Mouse (Mus musculus): ENCODE measurements around the gene Thtpa. TPM values are rescaled to one million over a fixed set of nuclear protein-coding genes. Genes with fewer than 3 reads are reported as not detected.

The Thtpa gene
- polyA plus RNA-seq, 1 experiment from 2014 or later, result 19.8 TPM

- Histone ChIP-seq H3K27ac (ENCODE audit: low read length) (no peak overlapping the region), H3K4me1 (ENCODE audit: control insufficient read depth, insufficient read depth, low read length) (peaks cover 7% of the 10 kb centered on the region; the same call in 1 of the 2 replicates), H3K9ac (replicated peaks; ENCODE audit: low read depth, low read length) (no peak overlapping the region), H3K4me3 (ENCODE audit: low read depth, low read length) (no peak overlapping the region), H3K27me3 (ENCODE audit: control insufficient read depth, insufficient read depth, low read length) (no peaks in the 10 kb centered on the region), H3K36me3 (ENCODE audit: control insufficient read depth, insufficient read depth, low read length) (no peaks in the 10 kb centered on the region), H3K4me2 (replicated peaks; ENCODE audit: low read depth, low read length) (no peak overlapping the region), H3K9me3 (ENCODE audit: control insufficient read depth, low read depth, low read length) (no peaks in the 10 kb centered on the region)
- no peak for ATAC-seq (ENCODE audit: insufficient number of reproducible peaks, insufficient read depth, low FRiP score, low read depth)
- WGBS, result 59% methylated on average over 6 of the region's 6 CpGs
Observed at GRCm38 (mm10) chr14:55083481-55083880, 11.1 kb upstream of the Thtpa start.

- no peak for ATAC-seq (ENCODE audit: insufficient number of reproducible peaks, insufficient read depth, low FRiP score, low read depth)
- Histone ChIP-seq H3K4me1 (ENCODE audit: control insufficient read depth, insufficient read depth, low read length) (no peaks in the 10 kb centered on the region), H3K4me3 (ENCODE audit: low read depth, low read length) (no peak overlapping the region), H3K9me3 (ENCODE audit: control insufficient read depth, low read depth, low read length) (no peaks in the 10 kb centered on the region), H3K27ac (ENCODE audit: low read length) (no peak overlapping the region), H3K4me2 (replicated peaks; ENCODE audit: low read depth, low read length) (no peak overlapping the region), H3K9ac (replicated peaks; ENCODE audit: low read depth, low read length) (no peak overlapping the region), H3K27me3 (ENCODE audit: control insufficient read depth, insufficient read depth, low read length) (no peaks in the 10 kb centered on the region), H3K36me3 (ENCODE audit: control insufficient read depth, insufficient read depth, low read length) (no peaks in the 10 kb centered on the region)
- WGBS, result 57% methylated on average over 9 of the region's 9 CpGs
Observed at GRCm38 (mm10) chr14:55085324-55086008, 9.1 kb upstream of the Thtpa start.

DNA sequence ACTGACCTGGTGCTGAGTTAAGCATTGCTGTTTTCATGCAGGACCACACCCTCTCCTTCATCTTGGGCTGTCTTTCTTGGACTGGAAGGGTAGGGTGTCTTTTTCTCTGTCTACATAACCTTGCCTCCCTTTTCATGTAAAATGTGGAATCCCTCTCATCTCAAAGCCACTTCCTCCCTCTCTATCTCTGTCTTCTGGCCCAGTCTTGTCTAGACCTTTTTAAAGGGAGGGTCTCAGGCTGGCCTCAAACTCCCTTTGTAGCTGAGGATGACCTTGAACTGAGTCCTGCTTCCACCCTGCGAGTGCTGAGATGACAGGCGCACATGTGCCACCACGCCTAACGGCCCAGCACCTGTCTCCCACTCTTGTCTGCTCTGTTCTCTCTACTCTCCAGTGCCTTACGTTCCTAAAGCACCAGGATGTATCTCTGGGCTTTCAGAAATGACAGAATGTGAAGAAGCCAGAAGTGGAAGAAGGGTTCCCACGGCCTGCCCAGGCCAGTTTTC lies 8.5 kb upstream of the Thtpa start:
- no peaks in the 10 kb centered on the region for H3K36me3 ChIP-seq (ENCODE audit: control insufficient read depth, insufficient read depth, low read length)
- no peaks in the 10 kb centered on the region for H3K9me3 ChIP-seq (ENCODE audit: control insufficient read depth, low read depth, low read length)
- H3K9ac ChIP-seq (replicated peaks; ENCODE audit: low read depth, low read length), result no peak overlapping the region
- H3K27ac ChIP-seq (ENCODE audit: low read length), result no peak overlapping the region
- H3K4me2 ChIP-seq (replicated peaks; ENCODE audit: low read depth, low read length), result no peak overlapping the region
- ATAC-seq (ENCODE audit: insufficient number of reproducible peaks, insufficient read depth, low FRiP score, low read depth), result no peak
- no peaks in the 10 kb centered on the region for H3K4me1 ChIP-seq (ENCODE audit: control insufficient read depth, insufficient read depth, low read length)
- WGBS, result 85% methylated on average over 6 of the region's 6 CpGs
- no peaks in the 10 kb centered on the region for H3K27me3 ChIP-seq (ENCODE audit: control insufficient read depth, insufficient read depth, low read length)
- no peak overlapping the region for H3K4me3 ChIP-seq (ENCODE audit: low read depth, low read length)

DNA sequence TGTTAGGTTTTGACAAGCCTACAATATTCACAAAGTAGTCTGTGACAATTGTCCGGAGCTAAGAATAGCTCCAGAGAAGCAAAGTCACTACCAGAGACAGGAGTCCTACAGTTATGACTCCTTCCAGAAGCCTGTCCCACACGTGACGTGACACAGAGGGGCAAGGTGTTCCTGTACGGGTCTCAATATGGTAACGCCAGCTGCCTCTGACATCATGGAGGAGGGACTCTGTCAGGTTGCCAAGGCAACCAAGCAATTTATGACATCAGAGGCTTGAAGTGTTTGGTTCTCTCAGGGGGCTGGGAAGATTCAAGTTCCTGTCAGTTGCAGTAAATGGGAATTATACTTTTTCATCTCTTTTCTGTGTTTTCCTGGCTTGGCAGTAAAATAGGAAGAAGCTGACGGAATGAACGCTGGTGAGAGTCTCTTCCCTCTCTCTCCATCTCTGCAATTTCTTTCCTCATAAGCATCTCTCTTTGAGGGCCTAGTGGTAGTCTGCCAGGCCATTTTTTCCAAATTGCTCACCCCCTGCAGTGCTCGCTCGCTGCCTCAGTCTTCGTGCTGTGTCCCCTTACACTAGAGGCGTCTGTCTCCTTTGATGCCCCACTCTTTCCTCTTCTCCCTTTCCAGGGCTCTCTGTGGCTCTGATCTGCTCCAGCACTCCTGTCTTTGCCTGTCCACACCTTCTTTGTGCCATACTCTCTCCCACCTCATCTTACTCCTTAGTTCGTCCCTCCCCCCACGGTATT lies 5.2 kb upstream of the Thtpa start:
- Histone ChIP-seq H3K4me1 (ENCODE audit: control insufficient read depth, insufficient read depth, low read length) (0 out of 2 replicates have a peak, but pooled peaks cover 1% of the 10 kb centered on the region), H3K9me3 (ENCODE audit: control insufficient read depth, low read depth, low read length) (no peaks in the 10 kb centered on the region), H3K4me3 (ENCODE audit: low read depth, low read length) (no peak overlapping the region), H3K27me3 (ENCODE audit: control insufficient read depth, insufficient read depth, low read length) (no peaks in the 10 kb centered on the region), H3K4me2 (replicated peaks; ENCODE audit: low read depth, low read length) (no peak overlapping the region), H3K27ac (ENCODE audit: low read length) (no peak overlapping the region; the same call in 1 of the 2 replicates), H3K36me3 (ENCODE audit: control insufficient read depth, insufficient read depth, low read length) (no peaks in the 10 kb centered on the region), H3K9ac (replicated peaks; ENCODE audit: low read depth, low read length) (no peak overlapping the region)
- ATAC-seq (ENCODE audit: insufficient number of reproducible peaks, insufficient read depth, low FRiP score, low read depth), result no peak
- 48% methylated on average over 13 of the region's 13 CpGs for WGBS

GRCm38 (mm10) chr14:55091209-55091865 lies 3.2 kb upstream of the Thtpa start:
- Histone ChIP-seq H3K9ac (replicated peaks; ENCODE audit: low read depth, low read length) (peak overlapping the region; percentile 25; the same call in 1 of the 2 replicates), H3K36me3 (ENCODE audit: control insufficient read depth, insufficient read depth, low read length) (no peaks in the 10 kb centered on the region), H3K9me3 (ENCODE audit: control insufficient read depth, low read depth, low read length) (no peaks in the 10 kb centered on the region), H3K4me3 (ENCODE audit: low read depth, low read length) (peak overlapping the region; percentile 46), H3K27ac (ENCODE audit: low read length) (peak overlapping the region; percentile 1; the same call in 1 of the 2 replicates), H3K4me2 (replicated peaks; ENCODE audit: low read depth, low read length) (peak overlapping the region; percentile 76), H3K4me1 (ENCODE audit: control insufficient read depth, insufficient read depth, low read length) (peaks cover 13% of the 10 kb centered on the region), H3K27me3 (ENCODE audit: control insufficient read depth, insufficient read depth, low read length) (no peaks in the 10 kb centered on the region)
- no peak for ATAC-seq (ENCODE audit: insufficient number of reproducible peaks, insufficient read depth, low FRiP score, low read depth)
- 3% methylated on average over 34 of the region's 34 CpGs for WGBS

DNA sequence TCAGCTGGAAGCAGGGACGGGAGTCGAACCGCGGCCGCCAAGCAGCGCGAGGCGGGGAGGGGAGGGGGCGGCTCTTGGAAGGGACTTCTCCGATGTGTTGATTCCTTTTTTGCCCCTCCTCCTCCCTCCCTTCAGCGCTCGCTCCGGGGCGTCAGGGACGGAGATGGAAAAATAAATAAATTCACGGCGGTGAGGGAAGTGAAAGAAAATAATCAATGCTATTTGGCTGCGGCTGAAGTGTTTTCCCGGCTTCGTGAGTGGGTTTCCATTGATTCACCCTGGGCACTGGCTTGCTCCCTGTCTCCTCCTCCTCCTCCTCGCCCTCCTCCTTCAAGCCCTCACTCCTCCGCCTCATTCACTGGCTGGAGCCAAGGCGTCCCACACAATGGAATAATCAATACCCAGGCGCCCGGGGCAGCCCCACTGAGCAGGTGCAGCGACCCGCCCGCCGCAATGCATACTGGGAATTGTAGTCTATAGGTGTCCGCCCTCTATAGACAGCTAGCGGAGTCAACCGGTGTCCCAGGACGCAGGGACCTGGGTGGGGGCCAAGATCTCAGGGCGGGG lies 2.5 kb upstream of the Thtpa start, which contains the start of gene Zfhx2:
Gene Zfhx2 (minus strand): TSS at position 314 of the 567 bp plus-strand sequence.
- Histone ChIP-seq H3K27ac (ENCODE audit: low read length) (peak within 1 kb of the TSS; percentile 1; the same call in 1 of the 2 replicates), H3K36me3 (ENCODE audit: control insufficient read depth, insufficient read depth, low read length) (no peaks in the 10 kb centered on the region), H3K9ac (replicated peaks; ENCODE audit: low read depth, low read length) (peak within 1 kb of the TSS; percentile 25; the same call in 1 of the 2 replicates), H3K9me3 (ENCODE audit: control insufficient read depth, low read depth, low read length) (no peaks in the 10 kb centered on the region), H3K4me3 (ENCODE audit: low read depth, low read length) (peak within 1 kb of the TSS; percentile 46), H3K4me2 (replicated peaks; ENCODE audit: low read depth, low read length) (peak within 1 kb of the TSS; percentile 76), H3K4me1 (ENCODE audit: control insufficient read depth, insufficient read depth, low read length) (peaks cover 15% of the 10 kb centered on the region), H3K27me3 (ENCODE audit: control insufficient read depth, insufficient read depth, low read length) (no peaks in the 10 kb centered on the region)
- peak; percentile 89 for ATAC-seq (ENCODE audit: insufficient number of reproducible peaks, insufficient read depth, low FRiP score, low read depth)
- WGBS, result under 1% methylated on average over 34 of the region's 34 CpGs

DNA sequence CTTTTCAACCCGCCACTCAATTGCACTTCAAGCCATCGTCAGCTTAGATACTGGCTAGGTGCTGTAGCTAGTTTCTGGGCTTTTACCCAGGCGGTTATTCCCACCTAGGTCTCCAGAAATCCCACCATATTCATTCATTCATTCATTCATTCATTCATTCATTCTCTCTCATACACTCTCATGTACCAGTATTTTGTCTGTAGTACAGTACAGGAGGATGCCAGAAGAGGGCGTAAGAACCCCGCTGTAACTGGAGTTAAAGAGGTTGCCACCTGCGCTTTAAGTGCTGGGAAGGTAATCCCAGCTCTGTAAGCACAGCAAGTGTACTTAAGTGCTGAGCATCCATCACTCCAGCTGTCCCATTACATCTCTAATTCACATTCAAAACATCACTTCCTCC lies 657 bp upstream of the Thtpa start:
- H3K9me3 ChIP-seq (ENCODE audit: control insufficient read depth, low read depth, low read length), result no peaks in the 10 kb centered on the region
- peak overlapping the region; percentile 68; the same call in 1 of the 2 replicates for H3K4me2 ChIP-seq (replicated peaks; ENCODE audit: low read depth, low read length)
- H3K27ac ChIP-seq (ENCODE audit: low read length), result no peak overlapping the region
- WGBS, result 44% methylated on average over 6 of the region's 6 CpGs
- peaks cover 17% of the 10 kb centered on the region for H3K4me1 ChIP-seq (ENCODE audit: control insufficient read depth, insufficient read depth, low read length)
- H3K27me3 ChIP-seq (ENCODE audit: control insufficient read depth, insufficient read depth, low read length), result no peaks in the 10 kb centered on the region
- ATAC-seq (ENCODE audit: insufficient number of reproducible peaks, insufficient read depth, low FRiP score, low read depth), result no peak
- no peak overlapping the region for H3K4me3 ChIP-seq (ENCODE audit: low read depth, low read length)
- H3K36me3 ChIP-seq (ENCODE audit: control insufficient read depth, insufficient read depth, low read length), result peaks cover 5% of the 10 kb centered on the region
- no peak overlapping the region for H3K9ac ChIP-seq (replicated peaks; ENCODE audit: low read depth, low read length)

GRCm38 (mm10) chr14:55095263-55095662 lies 679 bp downstream of the Thtpa start:
- H3K9me3 ChIP-seq (ENCODE audit: control insufficient read depth, low read depth, low read length), result no peaks in the 10 kb centered on the region
- H3K9ac ChIP-seq (replicated peaks; ENCODE audit: low read depth, low read length), result peak overlapping the region; percentile 57
- peak overlapping the region; percentile 68 for H3K4me2 ChIP-seq (replicated peaks; ENCODE audit: low read depth, low read length)
- ATAC-seq (ENCODE audit: insufficient number of reproducible peaks, insufficient read depth, low FRiP score, low read depth), result no peak
- no peaks in the 10 kb centered on the region for H3K27me3 ChIP-seq (ENCODE audit: control insufficient read depth, insufficient read depth, low read length)
- peak overlapping the region; percentile 50 for H3K4me3 ChIP-seq (ENCODE audit: low read depth, low read length)
- peak overlapping the region; percentile 59; the same call in 1 of the 2 replicates for H3K27ac ChIP-seq (ENCODE audit: low read length)
- WGBS, result 53% methylated on average over 9 of the region's 9 CpGs
- H3K4me1 ChIP-seq (ENCODE audit: control insufficient read depth, insufficient read depth, low read length), result peaks cover 17% of the 10 kb centered on the region
- H3K36me3 ChIP-seq (ENCODE audit: control insufficient read depth, insufficient read depth, low read length), result peaks cover 10% of the 10 kb centered on the region
